Mouse (Mus musculus) testis, postnatal 10 days (tissue): ENCODE data around the gene Elovl5.

Experiments
- DNase-seq: peaks from one replicate; pipeline ENCODE4 v3.0.0; 2021; ENCODE audit warnings: low spot score

Elovl5 gene

GRCm38 (mm10) chr9:77995235-77995634, 78.1 kb downstream of the Elovl5 start:
- DNase-seq: peak; percentile 31

- DNase-seq: peak; percentile 30
Observed at GRCm38 (mm10) chr9:78000586-78001500, 83.7 kb downstream of the Elovl5 start.

GRCm38 (mm10) chr9:78003278-78003677, 86.1 kb downstream of the Elovl5 start:
- DNase-seq: no peak

- peak; percentile 74 for DNase-seq
Observed at GRCm38 (mm10) chr9:78005481-78005880, 88.3 kb downstream of the Elovl5 start.

- peak; percentile 96 for DNase-seq
Observed at GRCm38 (mm10) chr9:78006209-78007001, 89.2 kb downstream of the Elovl5 start.

GRCm38 (mm10) chr9:78009382-78009781, 92.2 kb downstream of the Elovl5 start:
- DNase-seq: no peak

- no peak for DNase-seq
Observed at GRCm38 (mm10) chr9:78010187-78010586, 93.0 kb downstream of the Elovl5 start.

- no peak for DNase-seq
Observed at GRCm38 (mm10) chr9:78010707-78011106, 93.5 kb downstream of the Elovl5 start.

GRCm38 (mm10) chr9:78012066-78012465, 94.9 kb downstream of the Elovl5 start:
- no peak for DNase-seq

GRCm38 (mm10) chr9:78012681-78013080, 95.5 kb downstream of the Elovl5 start:
- DNase-seq: no peak

GRCm38 (mm10) chr9:78013813-78014212, 96.6 kb downstream of the Elovl5 start:
- DNase-seq: no peak

- DNase-seq: no peak
Observed at GRCm38 (mm10) chr9:78015816-78016215, 98.7 kb downstream of the Elovl5 start.

GRCm38 (mm10) chr9:78016288-78016687, 99.1 kb downstream of the Elovl5 start:
- DNase-seq: no peak

GRCm38 (mm10) chr9:78021256-78021655, 104.1 kb downstream of the Elovl5 start:
- DNase-seq: no peak

- DNase-seq: no peak
Observed at GRCm38 (mm10) chr9:78022187-78022945, 105.2 kb downstream of the Elovl5 start.

GRCm38 (mm10) chr9:78024823-78025222, 107.7 kb downstream of the Elovl5 start:
- peak; percentile 75 for DNase-seq

- DNase-seq: no peak
Observed at GRCm38 (mm10) chr9:78027099-78027498, 109.9 kb downstream of the Elovl5 start.

- no peak for DNase-seq
Observed at GRCm38 (mm10) chr9:78030835-78031456, 113.8 kb downstream of the Elovl5 start.

GRCm38 (mm10) chr9:78032930-78033329, 115.8 kb downstream of the Elovl5 start:
- no peak for DNase-seq
